ENCODE assay signal across 26 mouse cellular contexts in genomic region chr4:33992687-33993086, GRCm38 (mm10). TPM values are rescaled to one million over a fixed set of nuclear protein-coding genes. Genes with fewer than 3 reads are reported as not detected.
DNase-seq lines count a peak whose midpoint lies in the region; ATAC-seq and TF ChIP-seq lines count a peak whose summit lies in the region.
"Had no signal": no experiment of that assay in that cellular context is flagged by ENCODE, and none has a peak within 500 bp of the region (broad histone marks: within the 10 kb centered on the region; RNA-seq: fewer than 3 reads in every experiment).

No protein-coding gene starts in this region.

- H3K36me3 ChIP-seq in lung, embryonic 14.5 days (ENCODE audit: insufficient read depth), result no peaks in the 10 kb centered on the region
- H3K36me3 ChIP-seq in midbrain, postnatal 0 days (ENCODE audit: insufficient read depth, low read length), result no peaks in the 10 kb centered on the region
- H3K36me3 ChIP-seq: limb, embryonic 12.5 days; liver, embryonic 13.5 days; lung, embryonic 15.5 days; neural tube, embryonic 13.5 days had no signal

- no peak overlapping the region for H3K27ac ChIP-seq in lung, embryonic 14.5 days (ENCODE audit: low read depth)
- H3K27ac ChIP-seq in midbrain, postnatal 0 days (ENCODE audit: low read depth, low read length), result peak overlapping the region; percentile 33; the same call in 1 of the 2 replicates
- H3K27ac ChIP-seq: kidney, postnatal 0 days; limb, embryonic 12.5 days; liver, embryonic 13.5 days; lung, embryonic 15.5 days; neural tube, embryonic 13.5 days had no signal

- 31% methylated on average over 3 of the region's 3 CpGs for WGBS in lung, embryonic 14.5 days
- 23% methylated on average over 2 of the region's 3 CpGs for WGBS in midbrain, postnatal 0 days

- no peaks in the 10 kb centered on the region for H3K4me1 ChIP-seq in lung, embryonic 14.5 days (ENCODE audit: insufficient read depth)
- peaks cover 3% of the 10 kb centered on the region; the same call in 1 of the 2 replicates for H3K4me1 ChIP-seq in midbrain, postnatal 0 days (ENCODE audit: insufficient read depth, low read length)
- H3K4me1 ChIP-seq: liver, embryonic 13.5 days; lung, embryonic 15.5 days; neural tube, embryonic 13.5 days had no signal

- no peaks in the 10 kb centered on the region for H3K9me3 ChIP-seq in lung, embryonic 14.5 days (ENCODE audit: low read depth, low read length)
- no peaks in the 10 kb centered on the region for H3K9me3 ChIP-seq in midbrain, postnatal 0 days (ENCODE audit: low read length)
- H3K9me3 ChIP-seq: limb, embryonic 12.5 days; liver, embryonic 13.5 days; lung, embryonic 15.5 days; neural tube, embryonic 13.5 days had no signal

- H3K4me3 ChIP-seq in lung, embryonic 14.5 days (ENCODE audit: low read depth, low read length), result no peak overlapping the region
- no peak overlapping the region for H3K4me3 ChIP-seq in midbrain, postnatal 0 days (ENCODE audit: low read depth, low read length)
- H3K4me3 ChIP-seq: limb, embryonic 12.5 days; liver, embryonic 13.5 days; lung, embryonic 15.5 days; neural tube, embryonic 13.5 days had no signal

- no peak for ATAC-seq in CD4-positive, CD25-positive, alpha-beta regulatory T cell, adult 4 months
- ATAC-seq in lung, embryonic 14.5 days (ENCODE audit: insufficient read depth), result peak; percentile 60
- ATAC-seq in midbrain, postnatal 0 days (ENCODE audit: low FRiP score), result peak; percentile 54; the same call in 1 of the 2 replicates
- no peak for ATAC-seq in megakaryocyte-erythroid progenitor cell, adult 5-6 weeks (replicated peaks; ENCODE audit: low FRiP score, low TSS enrichment, poor library complexity, severe bottlenecking)

- no peak overlapping the region for H3K4me2 ChIP-seq in lung, embryonic 14.5 days
- no peak overlapping the region for H3K4me2 ChIP-seq in midbrain, postnatal 0 days (ENCODE audit: low read depth, low read length, poor library complexity, severe bottlenecking)
- H3K4me2 ChIP-seq: limb, embryonic 12.5 days; liver, embryonic 13.5 days; lung, embryonic 15.5 days; neural tube, embryonic 13.5 days had no signal

- no peak for TF ChIP-seq CTCF in lung, embryonic 14.5 days (IDR thresholded peaks at IDR 0.05; ENCODE audit: low read depth)
- no peak for TF ChIP-seq CTCF in midbrain, postnatal 0 days (IDR thresholded peaks at IDR 0.05)

- DNase-seq in CD4-positive, CD25-positive, alpha-beta regulatory T cell, adult 2 months (ENCODE audit: low read depth, low spot score), result peak; percentile 48
- peak; percentile 66 for DNase-seq in lung, embryonic 14.5 days
- DNase-seq in lung, postnatal 14 days, result no peak
- peak; percentile 5 for DNase-seq in embryo, embryonic 11 days
- DNase-seq in midbrain, postnatal 0 days (ENCODE audit: low spot score), result peak; percentile 8
- no peak for DNase-seq in frontal cortex, postnatal 25 days (ENCODE audit: low spot score in 2 of 2)
- DNase-seq: adrenal gland, postnatal 25 days; cerebellum, adult 2 months; cerebellum, postnatal 36 days; gastrocnemius, postnatal 10 days; heart, adult 11 months; heart, postnatal 36 days; kidney, adult 11 months; liver, embryonic 13.5 days; right cerebral cortex, adult 18-20 months; thymus, postnatal 14 days had no signal

- H3K27me3 ChIP-seq in lung, embryonic 14.5 days (ENCODE audit: insufficient read depth, low read length), result no peaks in the 10 kb centered on the region
- H3K27me3 ChIP-seq in midbrain, postnatal 0 days (ENCODE audit: insufficient read depth, low read length), result no peaks in the 10 kb centered on the region
- H3K27me3 ChIP-seq: CH12.LX; limb, embryonic 12.5 days; liver, embryonic 13.5 days; lung, embryonic 15.5 days; neural tube, embryonic 13.5 days had no signal

- H3K9ac ChIP-seq in lung, embryonic 14.5 days, result no peak overlapping the region
- H3K9ac ChIP-seq in midbrain, postnatal 0 days (replicated peaks; ENCODE audit: low read length, poor library complexity, severe bottlenecking), result no peak overlapping the region
- H3K9ac ChIP-seq: limb, embryonic 12.5 days; liver, embryonic 13.5 days; lung, embryonic 15.5 days; neural tube, embryonic 13.5 days had no signal

RNA-seq across cellular contexts. Expression of gene Spaca1, which starts 57.3 kb away (rescaled TPM):
- 1 to 10 TPM; 4.9 to 5.1 TPM for polyA plus RNA-seq in CD4-positive, CD25-positive, alpha-beta regulatory T cell, adult 4 months (2017; shearing (Covaris generic))
- 1.1 and 1.4 TPM in 2 replicates for polyA plus RNA-seq in lung, embryonic 14.5 days (2014; fragmentation: Nextera tagmentation; extraction: Ambion mirVana)
- 0.61 TPM in 1 of 2 replicates, not detected in the other for total RNA-seq in midbrain, postnatal 0 days (2014; rRNA removed)
- polyA plus RNA-seq in midbrain, postnatal 0 days (2015; fragmentation: Nextera tagmentation; extraction: Ambion mirVana), result 0.80 and 1.1 TPM in 2 replicates
- 1.6 TPM in 1 of 2 replicates, not detected in the other for total RNA-seq in megakaryocyte-erythroid progenitor cell, adult 5-6 weeks (2014; fragmentation: Nextera tagmentation)
- total RNA-seq in megakaryocyte-erythroid progenitor cell, adult 5-6 weeks (2017), result 1.3 TPM in 1 of 2 replicates, not detected in the other
- total RNA-seq: CH12.LX; heart, postnatal 36 days; layer of hippocampus, postnatal 25 days; left cerebral cortex, postnatal 10 days; MEL had no signal

Comparison
In these comparisons a context has a peak if more than half of its experiments do, and no peak if none do; other contexts are left out.
1. DNase-seq: peak in CD4-positive, CD25-positive, alpha-beta regulatory T cell, adult 2 months (single experiment), lung, embryonic 14.5 days (single experiment), embryo, embryonic 11 days (single experiment) and midbrain, postnatal 0 days (single experiment); none in lung, postnatal 14 days (single experiment) and frontal cortex, postnatal 25 days (0 of 2).
2. ATAC-seq: peak in lung, embryonic 14.5 days (single experiment) and midbrain, postnatal 0 days (single experiment); none in CD4-positive, CD25-positive, alpha-beta regulatory T cell, adult 4 months (single experiment) and megakaryocyte-erythroid progenitor cell, adult 5-6 weeks (single experiment).